8 mouse cellular contexts compared by ENCODE assay signal in the genomic region with DNA sequence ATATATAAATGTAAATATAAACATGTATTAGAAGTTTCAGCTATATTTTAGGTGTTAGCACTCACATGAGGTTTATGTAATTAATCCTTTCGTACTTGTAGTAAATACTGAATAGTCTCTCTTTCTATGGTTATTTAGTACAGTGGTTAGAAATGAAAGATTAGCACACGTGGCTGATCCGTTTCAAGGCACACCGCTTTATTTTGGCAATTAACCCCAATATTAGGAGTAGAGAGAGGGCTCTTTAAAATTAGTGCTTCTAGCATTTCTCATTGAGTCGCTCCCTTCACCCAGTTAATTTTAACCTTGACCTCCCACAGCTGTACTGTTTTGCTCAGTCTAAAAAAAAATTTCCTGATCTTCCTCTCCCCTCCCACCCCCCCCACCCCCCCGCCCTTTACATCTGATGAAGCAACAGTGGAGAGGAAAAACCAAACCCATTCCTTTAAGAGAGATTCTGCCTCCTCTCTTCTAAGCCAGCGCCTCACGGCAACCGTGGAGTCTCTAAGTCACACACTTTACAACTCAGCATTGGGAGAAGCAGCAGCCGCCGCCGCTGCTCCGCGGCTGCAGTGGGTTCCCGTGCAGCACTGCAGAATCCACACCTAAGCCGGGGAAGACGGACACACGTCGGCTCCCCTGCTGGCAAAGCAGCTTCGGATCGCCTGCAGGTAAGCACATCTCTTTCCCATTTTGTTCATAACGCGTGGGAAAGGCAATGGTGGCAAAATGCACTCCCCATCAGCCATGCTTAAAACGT. TPM values are rescaled to one million over a fixed set of nuclear protein-coding genes. Genes with fewer than 3 reads are reported as not detected.
DNase-seq lines count a peak whose midpoint lies in the region; ATAC-seq and TF ChIP-seq lines count a peak whose summit lies in the region.

A gene (plus strand): TSS at position 400 of the 760 bp plus-strand sequence.

- H3K4me3 ChIP-seq in ES-Bruce4 (ENCODE audit: low read depth, low read length) = peak within 1 kb of the TSS; percentile 74
- H3K4me3 ChIP-seq in forebrain, embryonic 15.5 days = peak within 1 kb of the TSS; percentile 91
- H3K4me3 ChIP-seq in heart, postnatal 0 days (ENCODE audit: low read depth, low read length) = peak within 1 kb of the TSS; percentile 94
- H3K4me3 ChIP-seq in liver, embryonic 13.5 days (replicated peaks) = peak within 1 kb of the TSS; percentile 92

- WGBS in forebrain, embryonic 15.5 days = 4% methylated on average over 24 of the region's 24 CpGs
- 6% methylated on average over 24 of the region's 24 CpGs for WGBS in heart, postnatal 0 days
- 5% methylated on average over 24 of the region's 24 CpGs for WGBS in liver, embryonic 13.5 days (ENCODE audit: insufficient replicate concordance)

- H3K4me2 ChIP-seq in forebrain, embryonic 15.5 days (replicated peaks) = peak within 1 kb of the TSS; percentile 97
- H3K4me2 ChIP-seq in heart, postnatal 0 days (ENCODE audit: low read depth, low read length) = peak within 1 kb of the TSS; percentile 76
- peak within 1 kb of the TSS; percentile 100 for H3K4me2 ChIP-seq in liver, embryonic 13.5 days

- no peak for ATAC-seq in forebrain, embryonic 15.5 days (replicated peaks)
- ATAC-seq in heart, postnatal 0 days (ENCODE audit: insufficient read depth, low read depth) = no peak
- no peak for ATAC-seq in liver, embryonic 13.5 days (ENCODE audit: low read depth)

- H3K9me3 ChIP-seq in ES-Bruce4 (replicated peaks; ENCODE audit: control insufficient read depth, insufficient read depth, low read length, poor library complexity, severe bottlenecking) = no peaks in the 10 kb centered on the region
- no peaks in the 10 kb centered on the region for H3K9me3 ChIP-seq in forebrain, embryonic 15.5 days
- no peaks in the 10 kb centered on the region for H3K9me3 ChIP-seq in heart, postnatal 0 days (replicated peaks; ENCODE audit: control insufficient read depth, low read length)
- H3K9me3 ChIP-seq in liver, embryonic 13.5 days (replicated peaks) = no peaks in the 10 kb centered on the region

- no peaks in the 10 kb centered on the region for H3K4me1 ChIP-seq in ES-Bruce4 (ENCODE audit: control insufficient read depth, insufficient read depth, low read length)
- H3K4me1 ChIP-seq in forebrain, embryonic 15.5 days = peaks cover 33% of the 10 kb centered on the region
- H3K4me1 ChIP-seq in heart, postnatal 0 days (ENCODE audit: control insufficient read depth, insufficient read depth) = peaks cover 16% of the 10 kb centered on the region
- peaks cover 39% of the 10 kb centered on the region for H3K4me1 ChIP-seq in liver, embryonic 13.5 days (replicated peaks)

- no peak for TF ChIP-seq CTCF in ES-Bruce4 (IDR thresholded peaks at IDR 0.05; ENCODE audit: low read depth, low read length)
- no peak; the same call in 1 of the 2 replicates for TF ChIP-seq CTCF in heart, postnatal 0 days (IDR thresholded peaks at IDR 0.05; ENCODE audit: low read depth)

- DNase-seq in cerebellum, adult 11-12 months = peak; percentile 68
- DNase-seq in heart, postnatal 0 days (ENCODE audit: low spot score) = peak; percentile 66
- peak; percentile 53 to 66 for DNase-seq in kidney, postnatal 36 days
- DNase-seq in liver, embryonic 13.5 days = no peak
- DNase-seq in neural tube, embryonic 10.5 days (ENCODE audit: extremely low spot score, low spot score) = peak; percentile 56
- DNase-seq in testis, postnatal 10 days (ENCODE audit: low spot score) = peak; percentile 67

- no peaks in the 10 kb centered on the region for H3K36me3 ChIP-seq in ES-Bruce4 (ENCODE audit: control insufficient read depth, insufficient read depth, low read length, poor library complexity, severe bottlenecking)
- no peaks in the 10 kb centered on the region for H3K36me3 ChIP-seq in forebrain, embryonic 15.5 days
- no peaks in the 10 kb centered on the region for H3K36me3 ChIP-seq in heart, postnatal 0 days (replicated peaks; ENCODE audit: control insufficient read depth, insufficient read depth, low read length)
- H3K36me3 ChIP-seq in liver, embryonic 13.5 days = no peaks in the 10 kb centered on the region

- no peak for TF ChIP-seq EP300 in ES-Bruce4 (IDR thresholded peaks at IDR 0.05; ENCODE audit: insufficient read depth, low read depth, low read length)
- no peak for TF ChIP-seq EP300 in heart, postnatal 0 days (IDR thresholded peaks at IDR 0.05; ENCODE audit: low read depth)

- H3K27me3 ChIP-seq in ES-Bruce4 (ENCODE audit: control insufficient read depth, insufficient read depth, low read length, poor library complexity, severe bottlenecking) = no peaks in the 10 kb centered on the region
- no peaks in the 10 kb centered on the region for H3K27me3 ChIP-seq in forebrain, embryonic 15.5 days
- H3K27me3 ChIP-seq in heart, postnatal 0 days (ENCODE audit: control insufficient read depth, insufficient read depth, low read length) = no peaks in the 10 kb centered on the region
- H3K27me3 ChIP-seq in liver, embryonic 13.5 days = peaks cover 11% of the 10 kb centered on the region

- no peak for TF ChIP-seq POLR2A in ES-Bruce4 (IDR thresholded peaks at IDR 0.05; ENCODE audit: insufficient read depth, low read length)

- no peak within 1 kb of the TSS for H3K9ac ChIP-seq in ES-Bruce4 (ENCODE audit: low read depth, poor library complexity, severe bottlenecking)
- peak within 1 kb of the TSS; percentile 57 for H3K9ac ChIP-seq in forebrain, embryonic 15.5 days (replicated peaks)
- H3K9ac ChIP-seq in heart, postnatal 0 days (replicated peaks; ENCODE audit: low read depth, low read length) = peak within 1 kb of the TSS; percentile 76
- peak within 1 kb of the TSS; percentile 74 for H3K9ac ChIP-seq in liver, embryonic 13.5 days

- H3K27ac ChIP-seq in ES-Bruce4 (ENCODE audit: insufficient read depth, low read length) = no peak within 1 kb of the TSS
- peak within 1 kb of the TSS; percentile 76 for H3K27ac ChIP-seq in forebrain, embryonic 15.5 days (replicated peaks)
- peak within 1 kb of the TSS; percentile 95 for H3K27ac ChIP-seq in heart, postnatal 0 days (ENCODE audit: low read depth)
- H3K27ac ChIP-seq in liver, embryonic 13.5 days = peak within 1 kb of the TSS; percentile 82

RNA-seq across cellular contexts. Expression of the gene that starts here (rescaled TPM):
- 37.5 and 41.5 TPM in 2 replicates for polyA plus RNA-seq in ES-Bruce4 (2011; ENCODE audit: insufficient read depth, insufficient read length, low read depth, missing spikeins)
- polyA plus RNA-seq in forebrain, embryonic 15.5 days (2015; fragmentation: Nextera tagmentation; extraction: Ambion mirVana) = 29.9 and 31.5 TPM in 2 replicates
- total RNA-seq in heart, postnatal 0 days (2014; rRNA removed; ENCODE audit: low replicate concordance) = 62.1 and 78.8 TPM in 2 replicates
- polyA plus RNA-seq in heart, postnatal 0 days (2015; fragmentation: Nextera tagmentation; extraction: Ambion mirVana) = 81.2 and 82.9 TPM in 2 replicates
- 29.5 and 34.7 TPM in 2 replicates for polyA plus RNA-seq in liver, embryonic 13.5 days (2015; fragmentation: Nextera tagmentation; extraction: Ambion mirVana)
